Mouse (Mus musculus) spleen, adult 2 months (tissue): ENCODE measurements around the gene Wdr93.

Source experiments
- CTCF ChIP-seq: fragments of 200-500 bp; IDR thresholded peaks from 2 replicates; pipeline ENCODE4 v1.5.1; 2011; ENCODE audit warnings: mild to moderate bottlenecking, inconsistent platforms; ENCODE audit not compliant: insufficient read depth, insufficient read length, insufficient replicate concordance; ENCODE audit errors: extremely low read depth
- POLR2A ChIP-seq: fragments of 200-500 bp; IDR thresholded peaks from 2 replicates; pipeline ENCODE4 v1.6.1; 2011; ENCODE audit warnings: low read depth, low read length, inconsistent platforms

DNA sequence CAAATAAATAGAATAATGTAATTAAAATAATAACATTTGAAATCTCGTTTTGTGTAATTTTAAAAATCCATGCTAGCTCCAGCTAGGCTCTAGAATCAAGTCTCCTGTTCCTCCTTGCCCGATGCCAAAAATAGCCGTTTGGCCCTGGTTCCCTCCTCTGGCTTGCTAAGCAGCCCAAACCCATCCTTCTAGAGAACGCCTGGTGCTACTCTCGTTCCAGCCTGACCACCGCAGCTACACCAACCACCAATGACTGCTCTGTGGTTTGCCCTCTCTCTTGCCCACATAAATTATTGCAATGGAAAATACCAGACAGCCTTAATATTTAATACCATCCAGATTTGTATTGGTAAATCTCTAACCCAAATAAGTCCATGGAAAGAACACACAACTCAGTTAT, 4.7 kb downstream of the Wdr93 start:
- no peak for TF ChIP-seq POLR2A
- no peak for TF ChIP-seq CTCF
